In the genomic region with DNA sequence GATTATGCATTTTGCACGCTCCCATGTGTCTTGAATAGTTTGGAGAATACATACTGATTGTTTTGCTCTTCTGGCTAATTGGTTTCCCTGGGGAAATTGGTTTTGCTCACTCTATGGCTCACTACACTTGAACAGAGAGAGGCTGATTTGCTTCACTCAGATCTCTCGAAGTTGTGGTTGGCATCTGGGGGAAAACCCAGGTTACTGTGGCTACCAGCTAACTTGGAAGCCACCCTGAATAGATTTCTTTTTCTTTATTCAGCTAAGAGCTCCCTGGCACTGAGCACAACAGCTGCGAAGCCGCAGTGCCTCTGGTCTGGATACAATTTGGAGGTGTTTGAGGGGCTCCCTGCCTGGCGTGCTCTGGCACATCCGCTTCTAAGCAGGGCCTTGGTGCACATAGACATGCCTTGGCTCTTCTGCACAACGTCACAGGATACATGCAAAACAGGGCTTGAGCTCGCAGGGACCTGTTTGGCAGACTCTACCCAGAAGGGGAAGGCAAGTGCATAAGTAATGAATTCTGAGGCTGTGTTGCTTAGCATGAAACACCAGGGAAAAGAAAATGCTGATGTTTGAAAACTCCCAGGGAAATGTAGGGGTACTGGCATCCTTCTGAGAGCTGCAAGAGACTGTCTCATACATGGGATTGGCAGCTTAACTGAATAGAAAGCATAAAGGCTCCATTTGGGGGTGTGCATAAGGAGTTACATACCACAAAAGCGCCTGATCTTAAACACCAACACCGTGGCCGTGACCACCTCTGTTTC, we compare ENCODE assay signal across 9 mouse cellular contexts. TPM values are rescaled to one million over a fixed set of nuclear protein-coding genes. Genes with fewer than 3 reads are reported as not detected.
DNase-seq lines count a peak whose midpoint lies in the region; ATAC-seq and TF ChIP-seq lines count a peak whose summit lies in the region.
"Had no signal": no experiment of that assay in that cellular context is flagged by ENCODE, and none has a peak within 500 bp of the region (broad histone marks: within the 10 kb centered on the region; RNA-seq: fewer than 3 reads in every experiment).

No protein-coding gene starts in this region.

- no peak overlapping the region for H3K4me2 ChIP-seq in neural tube, embryonic 13.5 days
- no peak overlapping the region for H3K4me2 ChIP-seq in intestine, postnatal 0 days (replicated peaks; ENCODE audit: low read depth)

- ATAC-seq in neural tube, embryonic 13.5 days (ENCODE audit: low read depth) = peak; percentile 88
- ATAC-seq in intestine, postnatal 0 days = no peak

- H3K4me1 ChIP-seq in forebrain, embryonic 10.5 days = peaks cover 24% of the 10 kb centered on the region
- peaks cover 22% of the 10 kb centered on the region for H3K4me1 ChIP-seq in neural tube, embryonic 13.5 days (replicated peaks)
- H3K4me1 ChIP-seq in intestine, postnatal 0 days (replicated peaks; ENCODE audit: control insufficient read depth, insufficient read depth, low read length) = no peaks in the 10 kb centered on the region

- H3K9ac ChIP-seq in neural tube, embryonic 13.5 days = no peak overlapping the region
- H3K9ac ChIP-seq in intestine, postnatal 0 days (ENCODE audit: low read depth, low read length) = no peak overlapping the region

- no peaks in the 10 kb centered on the region for H3K36me3 ChIP-seq in forebrain, embryonic 10.5 days (replicated peaks)
- H3K36me3 ChIP-seq in neural tube, embryonic 13.5 days = no peaks in the 10 kb centered on the region
- H3K36me3 ChIP-seq in intestine, postnatal 0 days (ENCODE audit: control insufficient read depth, insufficient read depth) = no peaks in the 10 kb centered on the region

- no peak for TF ChIP-seq POLR2A in brain, embryonic 14.5 days (IDR thresholded peaks at IDR 0.05; ENCODE audit: borderline replicate concordance, extremely low read depth, insufficient read depth, insufficient read length, poor library complexity, severe bottlenecking)

- WGBS in forebrain, embryonic 10.5 days = 55% methylated on average over 11 of the region's 11 CpGs
- 51% methylated on average over 11 of the region's 11 CpGs for WGBS in neural tube, embryonic 13.5 days
- 74% methylated on average over 11 of the region's 11 CpGs for WGBS in intestine, postnatal 0 days

- no peaks in the 10 kb centered on the region for H3K27me3 ChIP-seq in forebrain, embryonic 10.5 days (ENCODE audit: poor library complexity, severe bottlenecking)
- no peaks in the 10 kb centered on the region for H3K27me3 ChIP-seq in neural tube, embryonic 13.5 days
- no peaks in the 10 kb centered on the region for H3K27me3 ChIP-seq in intestine, postnatal 0 days (replicated peaks; ENCODE audit: control insufficient read depth, insufficient read depth, low read length)

- peak; percentile 96 for DNase-seq in brain, embryonic 14.5 days (ENCODE audit: low read depth)
- DNase-seq in forebrain, embryonic 10.5 days (ENCODE audit: extremely low spot score, low spot score) = peak; percentile 21
- peak; percentile 32 to 58 for DNase-seq in layer of hippocampus, postnatal 10 days (ENCODE audit: low spot score in 2 of 2)
- DNase-seq in MN1 (ENCODE audit: low spot score) = no peak
- DNase-seq in kidney, adult 11 months = no peak
- DNase-seq in adrenal gland, adult 8-10 months = no peak
- DNase-seq: gastrocnemius, postnatal 25 days had no signal

- no peaks in the 10 kb centered on the region for H3K9me3 ChIP-seq in forebrain, embryonic 10.5 days
- H3K9me3 ChIP-seq in neural tube, embryonic 13.5 days = no peaks in the 10 kb centered on the region
- no peaks in the 10 kb centered on the region for H3K9me3 ChIP-seq in intestine, postnatal 0 days (ENCODE audit: control insufficient read depth)

- TF ChIP-seq CTCF in brain, embryonic 14.5 days (IDR thresholded peaks at IDR 0.05; ENCODE audit: borderline replicate concordance, extremely low read depth, insufficient read depth, insufficient read length) = no peak
- no peak for TF ChIP-seq CTCF in intestine, postnatal 0 days (IDR thresholded peaks at IDR 0.05; ENCODE audit: low read depth)

- no peak overlapping the region for H3K4me3 ChIP-seq in forebrain, embryonic 10.5 days
- H3K4me3 ChIP-seq in neural tube, embryonic 13.5 days = no peak overlapping the region
- no peak overlapping the region for H3K4me3 ChIP-seq in intestine, postnatal 0 days (ENCODE audit: low read depth, low read length)

- H3K27ac ChIP-seq in forebrain, embryonic 10.5 days = peak overlapping the region; percentile 78
- peak overlapping the region; percentile 76 for H3K27ac ChIP-seq in neural tube, embryonic 13.5 days (replicated peaks)
- no peak overlapping the region for H3K27ac ChIP-seq in intestine, postnatal 0 days (ENCODE audit: low read depth, low read length)

RNA-seq across cellular contexts. Expression of gene Crb1, which starts 30.1 kb away (rescaled TPM):
- polyA plus RNA-seq in brain, embryonic 14.5 days (2012; rRNA removed) = 3.7 and 4.4 TPM in 2 replicates
- polyA plus RNA-seq in forebrain, embryonic 10.5 days (2016; fragmentation: Nextera tagmentation; extraction: Ambion mirVana) = 0.73 and 1.0 TPM in 2 replicates
- total RNA-seq in layer of hippocampus, postnatal 10 days (2021) = 1 to 10 TPM in 1 of 2 experiments, under 1 TPM in 1; 0.89 to 1.1 TPM
- polyA plus RNA-seq in neural tube, embryonic 13.5 days (2015; fragmentation: Nextera tagmentation; extraction: Ambion mirVana) = 1.1 and 1.3 TPM in 2 replicates
- total RNA-seq in adrenal gland, adult 8-10 months (2022) = not detected
- 0.03 TPM in 1 of 2 replicates, not detected in the other for polyA plus RNA-seq in intestine, postnatal 0 days (2015; fragmentation: Nextera tagmentation; extraction: Ambion mirVana)
- total RNA-seq: gastrocnemius, postnatal 25 days had no signal

Comparison
In these comparisons a context has a peak if more than half of its experiments do, and no peak if none do; other contexts are left out.
1. DNase-seq: peak in brain, embryonic 14.5 days (single experiment), forebrain, embryonic 10.5 days (single experiment) and layer of hippocampus, postnatal 10 days (2 of 2); none in MN1 (single experiment), kidney, adult 11 months (single experiment) and adrenal gland, adult 8-10 months (single experiment).